Mouse (Mus musculus): ENCODE results near the gene Apol10a. TPM values are rescaled to one million over a fixed set of nuclear protein-coding genes. Genes with fewer than 3 reads are reported as not detected.
"Not testable (repeated sequence)": the region's sequence is repeated elsewhere in the genome, so short reads cannot be mapped to it uniquely, and the experiment has no call there.

Apol10a gene
- polyA plus RNA-seq, 1 experiment from 2014 or later = not detected

DNA sequence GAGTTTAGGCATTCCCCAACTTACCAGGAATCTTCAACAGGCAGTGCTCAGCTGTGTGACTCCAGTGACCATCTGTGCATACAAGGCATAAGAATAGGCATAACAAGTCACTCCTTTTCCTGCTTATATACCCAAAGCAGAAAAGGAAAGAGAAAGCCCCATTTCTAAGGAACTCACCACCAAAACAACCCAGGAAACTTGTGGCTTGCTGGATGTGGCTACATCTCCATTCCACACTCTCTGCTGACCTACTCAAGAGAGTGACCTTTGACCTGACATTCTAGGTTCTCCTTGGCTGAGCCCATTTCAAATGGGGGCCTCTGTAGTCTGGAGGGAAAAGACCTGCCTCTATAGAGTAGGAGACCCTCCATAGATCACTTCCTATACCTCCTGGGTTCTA is 56.4 kb downstream of the Apol10a start, which contains the start of gene Apol7c:
TSS of gene Apol7c (minus strand) at position 101 of the 400 bp plus-strand sequence.
- TF ChIP-seq CTCF (IDR thresholded peaks at IDR 0.05) = no peak
- DNase-seq (ENCODE audit: low read depth, low spot score) (no peak), ATAC-seq (no peak)
- ChIA-PET POLR2A (no interaction called here), CTCF (no interaction called here)
- in situ Hi-C loops (cut with MboI; ENCODE audit: low pct_unique_long_range_greater_than_20kb) = no loop called here
- H3K27me3 ChIP-seq = no peaks in the 10 kb centered on the region

DNA sequence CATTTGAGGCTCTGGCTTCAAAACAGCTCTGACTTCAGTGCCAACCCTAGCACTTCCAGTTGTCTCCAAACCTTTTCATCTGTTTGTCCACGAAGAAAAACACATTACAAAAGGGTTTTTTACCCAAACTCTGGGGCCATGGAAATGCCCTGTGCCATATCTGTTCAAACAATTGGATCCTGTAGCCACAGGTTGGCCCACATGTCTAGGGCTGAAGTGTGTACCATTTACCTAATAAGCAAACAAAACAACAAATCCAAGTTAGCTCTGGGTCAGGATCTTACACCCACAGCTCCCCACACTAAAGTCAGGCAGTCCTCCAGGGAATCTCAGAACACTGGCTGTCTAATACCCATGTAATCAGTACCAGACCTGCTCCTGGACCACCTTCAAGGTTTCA is 62.4 kb downstream of the Apol10a start:
- DNase-seq (ENCODE audit: low read depth, low spot score) = not testable (repeated sequence)

More for the DNA sequence above, 62.4 kb downstream of the Apol10a start:
- ATAC-seq; in situ Hi-C loops (cut with MboI; ENCODE audit: low pct_unique_long_range_greater_than_20kb); POLR2A ChIA-PET; H3K27me3 ChIP-seq; CTCF ChIA-PET: not testable (repeated sequence)

Other genes with a start within 250 kb of the Apol10a start
- 53.2 TPM for gene Rbfox2, start 170.0 kb upstream of the Apol10a start, polyA plus RNA-seq (2021)
- gene Apol7a, start 77.9 kb upstream of the Apol10a start, polyA plus RNA-seq (2021) = not detected
- gene Apol9a, start 65.9 kb upstream of the Apol10a start, polyA plus RNA-seq (2021) = 0.12 TPM
- not detected for gene Apol7b, start 29.6 kb upstream of the Apol10a start, polyA plus RNA-seq (2021)
- 0.06 TPM for gene Apol11a, start 31.2 kb downstream of the Apol10a start, polyA plus RNA-seq (2021)
- gene Apol7c, start 56.3 kb downstream of the Apol10a start, polyA plus RNA-seq (2021) = not detected
- not detected for gene 1700025B11Rik, start 84.8 kb downstream of the Apol10a start, polyA plus RNA-seq (2021)
- gene Apol10b, start 119.1 kb downstream of the Apol10a start, polyA plus RNA-seq (2021) = 0.62 TPM
- gene Gm36245, start 122.2 kb downstream of the Apol10a start, polyA plus RNA-seq (2021) = not detected
- not detected for gene Apol11b, start 166.2 kb downstream of the Apol10a start, polyA plus RNA-seq (2021)
- 0.04 TPM for gene Apol7e, start 221.8 kb downstream of the Apol10a start, polyA plus RNA-seq (2021)